Comparison of ENCODE assay signal across 19 mouse cellular contexts in the genomic region with DNA sequence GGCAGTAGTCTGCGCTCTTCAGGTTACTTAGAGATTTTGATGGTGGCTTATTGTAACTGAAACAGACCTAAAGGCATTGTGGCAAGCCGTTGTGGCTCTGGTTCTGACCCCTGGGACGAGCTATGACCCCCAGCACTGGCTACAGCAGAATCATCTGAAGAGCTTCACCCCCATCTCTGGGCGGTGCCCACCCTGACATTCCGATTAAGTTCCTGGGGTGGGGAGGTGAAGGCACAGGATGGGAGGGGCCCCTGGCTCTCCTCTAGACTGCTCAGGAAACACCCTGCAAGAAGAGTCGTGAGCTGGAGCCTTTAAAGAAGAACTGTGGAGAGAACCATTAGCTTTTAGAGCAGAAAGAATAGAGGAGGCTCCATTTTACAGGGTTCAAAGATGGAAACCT. TPM values are rescaled to one million over a fixed set of nuclear protein-coding genes. Genes with fewer than 3 reads are reported as not detected.
"Had no signal": no experiment of that assay in that cellular context is flagged by ENCODE, and none has a peak within 500 bp of the region (broad histone marks: within the 10 kb centered on the region; RNA-seq: fewer than 3 reads in every experiment).

No protein-coding gene starts in this region.

- H3K4me2 ChIP-seq: liver, embryonic 15.5 days; lung, embryonic 15.5 days; midbrain, embryonic 12.5 days; neural tube, embryonic 12.5 days had no signal

- ATAC-seq: liver, postnatal 0 days; lung, postnatal 0 days; midbrain, embryonic 16.5 days had no signal

- H3K4me3 ChIP-seq: liver, embryonic 15.5 days; lung, embryonic 15.5 days; megakaryocyte, embryonic 14.5 days; midbrain, embryonic 12.5 days; neural tube, embryonic 12.5 days had no signal

- H3K27ac ChIP-seq: liver, embryonic 15.5 days; lung, embryonic 15.5 days; midbrain, embryonic 12.5 days; neural tube, embryonic 12.5 days had no signal

- H3K4me1 ChIP-seq: liver, embryonic 15.5 days; midbrain, embryonic 12.5 days; neural tube, embryonic 12.5 days had no signal

- H3K36me3 ChIP-seq: liver, embryonic 15.5 days; lung, embryonic 15.5 days; midbrain, embryonic 12.5 days; neural tube, embryonic 12.5 days had no signal

- H3K9ac ChIP-seq: liver, embryonic 15.5 days; liver, postnatal 0 days; lung, embryonic 15.5 days; midbrain, embryonic 12.5 days; neural tube, embryonic 12.5 days had no signal

- DNase-seq: liver, postnatal 0 days; lung, adult 2 months; lung, postnatal 14 days; lung, postnatal 36 days; midbrain, embryonic 14.5 days; right cerebral cortex, postnatal 25 days; right cerebral cortex, postnatal 4 days; spleen, adult 18-20 months; thymus, adult 18-20 months; thymus, postnatal 14 days; thymus, postnatal 36 days had no signal

- H3K27me3 ChIP-seq: neural tube, embryonic 12.5 days had no signal

- H3K9me3 ChIP-seq: liver, embryonic 15.5 days; lung, embryonic 15.5 days; megakaryocyte, embryonic 14.5 days; midbrain, embryonic 12.5 days; neural tube, embryonic 12.5 days had no signal

RNA-seq across cellular contexts. Expression of a gene that starts 6.2 kb away (rescaled TPM):
- total RNA-seq: neutrophil, adult 5-6 weeks had no signal
